Mouse (Mus musculus) heart, embryonic 11.5 days (tissue): Measurements from ENCODE around the gene Hoxd13. TPM values are rescaled to one million over a fixed set of nuclear protein-coding genes. Genes with fewer than 3 reads are reported as not detected.

Source experiments
- ATAC-seq: fragments of 200-750 bp; cut with Nextera tagmentation; replicated peaks from 2 replicates; pipeline ENCODE4 v1.8.0; 2017; ENCODE audit warnings: moderate library complexity; ENCODE audit not compliant: insufficient number of reproducible peaks, low FRiP score, low TSS enrichment
- H3K27ac ChIP-seq: fragments of 300-500 bp; sonication (generic); 2 replicates; pipeline ENCODE4 v1.5.1; 2014; ENCODE audit warnings: mild to moderate bottlenecking, low read depth, low read length
- H3K27me3 ChIP-seq: fragments of 300-500 bp; sonication (generic); 2 replicates; pipeline ENCODE4 v1.6.1; 2014; ENCODE audit warnings: mild to moderate bottlenecking, low read length, mixed read lengths; ENCODE audit not compliant: control insufficient read depth, insufficient read depth
- H3K36me3 ChIP-seq: fragments of 300-500 bp; sonication (generic); 2 replicates; pipeline ENCODE4 v1.6.1; 2014; ENCODE audit warnings: mild to moderate bottlenecking, low read length, moderate library complexity, mixed read lengths; ENCODE audit not compliant: control insufficient read depth, insufficient read depth
- H3K4me1 ChIP-seq: fragments of 300-500 bp; sonication (generic); 2 replicates; pipeline ENCODE4 v1.6.1; 2014; ENCODE audit warnings: low read length; ENCODE audit not compliant: control insufficient read depth, insufficient read depth
- H3K4me2 ChIP-seq: fragments of 300-500 bp; sonication (generic); 2 replicates; pipeline ENCODE4 v1.6.1; 2014; ENCODE audit warnings: mild to moderate bottlenecking, moderate library complexity
- H3K4me3 ChIP-seq: fragments of 300-500 bp; sonication (generic); 2 replicates; pipeline ENCODE4 v1.5.1; 2014; ENCODE audit warnings: low read depth, low read length
- H3K9ac ChIP-seq: fragments of 300-500 bp; sonication (generic); 2 replicates; pipeline ENCODE4 v1.6.1; 2014; ENCODE audit warnings: mild to moderate bottlenecking, low read depth, low read length, moderate library complexity
- H3K9me3 ChIP-seq: fragments of 300-500 bp; sonication (generic); replicated peaks from 2 replicates; pipeline ENCODE4 v1.6.1; 2016; ENCODE audit warnings: low read length; ENCODE audit not compliant: control insufficient read depth
- WGBS: fragments of 180-500 bp; shearing (Covaris S2); extraction: QIAGEN DNeasy Blood & Tissue Kit; methylation state at CpG from one replicate; pipeline ENCODE4 v1.1.7; 2014; ENCODE audit not compliant: insufficient replicate concordance; 5-methylcytosine and 5-hydroxymethylcytosine counted together
- polyA plus RNA-seq: library from polyadenylated mRNA; unstranded; fragments of >200 nt; fragmentation: Nextera tagmentation; extraction: Ambion mirVana; gene quantifications from 2 replicates; pipeline ENCODE4 v1.2.1, GENCODE M21; 2014

Hoxd13 gene
- polyA plus RNA-seq, 1 experiment from 2014 or later = not detected

DNA sequence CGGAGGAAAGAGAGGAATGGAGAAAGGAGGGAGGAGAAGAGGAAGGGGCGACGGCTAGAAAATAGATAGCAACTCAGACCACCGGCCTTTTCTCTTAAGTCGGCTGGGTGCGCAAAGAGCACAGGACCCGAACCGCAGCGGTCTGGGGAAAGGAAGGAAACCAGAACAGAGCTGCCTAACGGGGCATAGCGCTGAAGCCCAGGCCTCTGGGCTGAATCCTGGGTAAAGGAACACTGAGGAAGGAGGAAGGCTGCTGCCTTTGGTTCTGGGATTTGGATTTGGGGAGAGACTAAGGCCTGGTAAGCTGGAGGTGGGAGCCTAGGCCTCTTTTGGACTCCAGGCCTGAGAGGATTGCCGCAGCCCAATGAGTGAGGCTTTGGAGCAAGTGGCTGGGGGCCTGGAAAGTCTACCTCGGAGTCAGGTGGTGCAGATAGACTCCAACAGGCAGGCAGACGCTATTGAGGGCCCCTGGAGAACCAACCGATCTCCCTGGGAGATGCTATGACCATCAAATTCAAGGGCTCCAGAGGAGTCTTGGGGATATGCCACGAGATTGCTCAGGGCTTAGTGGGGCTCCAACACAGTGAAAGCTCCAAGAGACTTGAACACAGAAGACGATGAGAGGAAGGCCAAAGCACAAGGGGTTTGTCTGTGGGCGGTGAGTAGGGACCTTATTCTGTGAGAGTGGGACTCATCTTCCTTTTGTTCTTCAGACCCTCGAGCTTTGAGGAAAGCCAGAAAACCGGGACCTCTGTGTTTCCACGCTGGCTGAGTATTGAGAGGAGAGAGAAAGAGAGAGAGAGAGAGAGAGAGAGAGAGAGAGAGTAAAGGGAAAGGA is 12.7 kb downstream of the Hoxd13 start:
- Histone ChIP-seq H3K4me1 (no peaks in the 10 kb centered on the region), H3K36me3 (no peaks in the 10 kb centered on the region), H3K4me2 (no peak overlapping the region), H3K9ac (no peak overlapping the region), H3K27ac (no peak overlapping the region), H3K9me3 (no peaks in the 10 kb centered on the region), H3K4me3 (no peak overlapping the region), H3K27me3 (peaks cover 96% of the 10 kb centered on the region)
- no peak for ATAC-seq
- 2% methylated on average over 21 of the region's 21 CpGs for WGBS

DNA sequence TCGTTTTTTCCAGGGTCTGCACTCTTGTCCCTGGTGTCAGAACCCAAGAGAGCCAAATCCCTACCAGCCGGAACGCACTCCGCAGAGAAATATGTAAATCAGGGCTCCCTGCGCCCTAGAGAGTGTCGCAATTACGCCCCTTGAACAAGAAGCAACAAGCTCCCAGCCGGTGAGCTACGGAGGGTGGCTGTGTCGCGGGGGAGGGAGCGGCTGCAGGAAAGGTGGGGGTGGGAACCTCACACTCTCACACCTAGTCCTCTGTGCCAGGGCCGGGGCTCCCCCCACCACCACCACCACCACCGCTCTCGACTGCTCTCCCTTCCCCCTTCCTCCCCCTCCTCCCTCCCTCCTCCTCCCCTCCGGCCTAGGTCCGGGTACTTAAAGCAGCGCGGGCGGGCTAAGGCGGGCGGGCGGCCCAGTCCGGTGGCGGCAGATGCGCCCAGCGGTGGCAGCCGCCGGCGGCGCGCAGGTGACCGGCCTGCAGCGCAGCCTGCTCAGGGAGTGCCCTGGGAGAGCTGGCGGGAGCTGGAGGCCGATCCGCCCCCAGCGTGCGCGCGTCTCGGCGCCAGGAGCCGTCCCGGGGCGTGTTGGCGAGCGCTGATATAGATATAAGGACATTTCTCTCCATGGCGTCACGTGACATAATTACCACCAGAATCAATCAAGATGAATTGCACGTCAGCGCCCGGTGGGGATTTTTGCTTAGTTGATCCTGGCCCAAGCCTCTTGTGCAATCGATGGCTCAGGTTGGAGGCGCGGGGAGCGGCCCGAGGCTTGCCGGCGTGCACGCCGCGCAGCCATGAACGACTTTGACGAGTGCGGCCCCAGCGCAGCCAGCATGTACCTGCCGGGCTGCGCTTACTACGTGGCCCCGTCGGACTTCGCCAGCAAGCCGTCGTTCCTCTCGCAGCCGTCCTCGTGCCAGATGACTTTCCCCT is 13.8 kb downstream of the Hoxd13 start:
- H3K9ac ChIP-seq = no peak overlapping the region
- peaks cover 93% of the 10 kb centered on the region for H3K27me3 ChIP-seq
- no peak overlapping the region for H3K27ac ChIP-seq
- no peaks in the 10 kb centered on the region for H3K4me1 ChIP-seq
- H3K36me3 ChIP-seq = no peaks in the 10 kb centered on the region
- ATAC-seq = no peak
- WGBS = under 1% methylated on average over 76 of the region's 78 CpGs
- H3K4me3 ChIP-seq = peak overlapping the region; percentile 30
- no peaks in the 10 kb centered on the region for H3K9me3 ChIP-seq
- H3K4me2 ChIP-seq = peak overlapping the region; percentile 49

- no peaks in the 10 kb centered on the region for H3K4me1 ChIP-seq
- ATAC-seq = no peak
- no peak overlapping the region for H3K9ac ChIP-seq
These were observed 14.7 kb downstream of the Hoxd13 start for GRCm38 (mm10) chr2:74682796-74683195.

GRCm38 (mm10) chr2:74683471-74683951 is 15.4 kb downstream of the Hoxd13 start:
- Histone ChIP-seq H3K9me3 (no peaks in the 10 kb centered on the region), H3K4me2 (no peak overlapping the region), H3K36me3 (no peaks in the 10 kb centered on the region), H3K27ac (no peak overlapping the region), H3K4me3 (no peak overlapping the region), H3K4me1 (no peaks in the 10 kb centered on the region), H3K9ac (no peak overlapping the region), H3K27me3 (peaks cover 96% of the 10 kb centered on the region)
- WGBS = under 1% methylated on average over 18 of the region's 18 CpGs
- no peak for ATAC-seq

More at GRCm38 (mm10) chr2:74682796-74683195, 14.7 kb downstream of the Hoxd13 start:
- no peaks in the 10 kb centered on the region for H3K36me3 ChIP-seq
- peak overlapping the region; percentile 30 for H3K4me3 ChIP-seq
- WGBS = under 1% methylated on average over 45 of the region's 51 CpGs
- peak overlapping the region; percentile 49 for H3K4me2 ChIP-seq
- H3K9me3 ChIP-seq = no peaks in the 10 kb centered on the region
- peaks cover 94% of the 10 kb centered on the region for H3K27me3 ChIP-seq
- H3K27ac ChIP-seq = no peak overlapping the region

DNA sequence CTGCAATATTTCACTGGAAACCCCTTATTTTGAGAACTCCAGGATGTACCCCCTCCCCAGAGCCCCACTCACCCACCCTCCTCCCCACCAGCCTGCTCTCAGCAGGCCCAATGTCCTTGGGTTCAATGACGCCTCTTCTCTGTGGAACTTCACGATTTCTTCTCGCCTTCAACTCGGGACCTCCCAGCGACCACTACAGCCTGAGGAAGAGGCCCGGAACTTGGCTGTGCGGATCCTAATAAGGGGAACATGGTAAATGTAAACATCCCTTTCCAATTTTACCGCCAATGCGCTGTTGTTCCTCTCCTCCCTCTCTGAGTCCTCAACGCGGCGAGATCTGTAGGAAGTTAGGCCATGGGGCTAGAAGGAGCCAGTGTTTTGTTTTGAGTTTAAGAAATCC is 16.0 kb downstream of the Hoxd13 start:
- no peak overlapping the region for H3K4me3 ChIP-seq
- WGBS = 3% methylated on average over 12 of the region's 12 CpGs
- peaks cover 96% of the 10 kb centered on the region for H3K27me3 ChIP-seq
- H3K4me1 ChIP-seq = no peaks in the 10 kb centered on the region
- no peaks in the 10 kb centered on the region for H3K9me3 ChIP-seq
- no peak overlapping the region for H3K9ac ChIP-seq
- H3K36me3 ChIP-seq = no peaks in the 10 kb centered on the region
- H3K27ac ChIP-seq = no peak overlapping the region
- no peak for ATAC-seq
- no peak overlapping the region for H3K4me2 ChIP-seq

GRCm38 (mm10) chr2:74685059-74685603 is 17.0 kb downstream of the Hoxd13 start:
- no peak for ATAC-seq
- peaks cover 96% of the 10 kb centered on the region for H3K27me3 ChIP-seq
- no peak overlapping the region for H3K4me3 ChIP-seq
- 13% methylated on average over 4 of the region's 4 CpGs for WGBS
- H3K4me1 ChIP-seq = no peaks in the 10 kb centered on the region
- H3K36me3 ChIP-seq = no peaks in the 10 kb centered on the region
- no peak overlapping the region for H3K9ac ChIP-seq
- H3K27ac ChIP-seq = no peak overlapping the region
- H3K4me2 ChIP-seq = no peak overlapping the region
- H3K9me3 ChIP-seq = no peaks in the 10 kb centered on the region

GRCm38 (mm10) chr2:74686301-74686987 is 18.3 kb downstream of the Hoxd13 start:
- Histone ChIP-seq H3K27ac (no peak overlapping the region), H3K36me3 (no peaks in the 10 kb centered on the region), H3K4me3 (no peak overlapping the region), H3K4me2 (no peak overlapping the region), H3K9me3 (no peaks in the 10 kb centered on the region), H3K9ac (no peak overlapping the region), H3K27me3 (peaks cover 92% of the 10 kb centered on the region), H3K4me1 (peaks cover 4% of the 10 kb centered on the region)
- whole genome bisulfite sequencing = 5% methylated on average over 17 of the region's 17 CpGs
- ATAC-seq = no peak
